Mouse (Mus musculus) layer of hippocampus, adult 9-11 months (tissue): ENCODE data around the gene Ypel1.

Experiments
- DNase-seq: peaks from one replicate; pipeline ENCODE4 v3.0.0; 2022

Gene Ypel1

GRCm38 (mm10) chr16:17088346-17088745 lies 18.9 kb downstream of the Ypel1 start:
- DNase-seq: no peak

- DNase-seq: no peak
These were observed 27.4 kb downstream of the Ypel1 start for GRCm38 (mm10) chr16:17096938-17097337.

DNA sequence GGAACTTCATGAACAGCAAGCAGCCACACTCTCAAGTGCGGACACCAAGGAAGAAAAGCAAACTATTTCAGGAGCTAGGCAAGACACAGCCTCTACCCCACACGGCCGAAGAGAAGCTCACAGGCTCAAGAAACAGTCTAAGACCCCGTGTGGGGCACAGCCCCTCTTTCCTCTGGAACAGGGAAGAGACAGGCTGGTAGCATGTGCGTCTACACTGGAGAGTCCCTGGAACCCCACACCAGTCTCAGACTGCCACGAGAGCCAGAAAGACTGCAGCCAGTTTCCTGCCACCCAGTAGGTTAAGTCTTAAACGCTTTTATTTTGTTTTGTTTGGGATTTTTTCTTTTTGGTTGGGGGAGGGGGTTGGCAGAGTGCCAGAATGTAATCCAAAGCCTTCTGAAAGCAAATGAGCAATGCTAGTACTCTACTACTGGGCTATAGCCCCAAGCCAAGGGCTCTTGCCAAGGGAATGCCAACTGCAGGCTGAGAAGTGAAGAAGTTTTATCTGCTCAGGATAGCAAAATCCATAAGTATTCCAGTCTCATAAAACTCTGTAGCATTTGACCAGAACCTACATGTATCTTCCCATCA lies 33.2 kb downstream of the Ypel1 start:
- DNase-seq: no peak

GRCm38 (mm10) chr16:17104600-17104999 lies 35.1 kb downstream of the Ypel1 start:
- DNase-seq: no peak

DNA sequence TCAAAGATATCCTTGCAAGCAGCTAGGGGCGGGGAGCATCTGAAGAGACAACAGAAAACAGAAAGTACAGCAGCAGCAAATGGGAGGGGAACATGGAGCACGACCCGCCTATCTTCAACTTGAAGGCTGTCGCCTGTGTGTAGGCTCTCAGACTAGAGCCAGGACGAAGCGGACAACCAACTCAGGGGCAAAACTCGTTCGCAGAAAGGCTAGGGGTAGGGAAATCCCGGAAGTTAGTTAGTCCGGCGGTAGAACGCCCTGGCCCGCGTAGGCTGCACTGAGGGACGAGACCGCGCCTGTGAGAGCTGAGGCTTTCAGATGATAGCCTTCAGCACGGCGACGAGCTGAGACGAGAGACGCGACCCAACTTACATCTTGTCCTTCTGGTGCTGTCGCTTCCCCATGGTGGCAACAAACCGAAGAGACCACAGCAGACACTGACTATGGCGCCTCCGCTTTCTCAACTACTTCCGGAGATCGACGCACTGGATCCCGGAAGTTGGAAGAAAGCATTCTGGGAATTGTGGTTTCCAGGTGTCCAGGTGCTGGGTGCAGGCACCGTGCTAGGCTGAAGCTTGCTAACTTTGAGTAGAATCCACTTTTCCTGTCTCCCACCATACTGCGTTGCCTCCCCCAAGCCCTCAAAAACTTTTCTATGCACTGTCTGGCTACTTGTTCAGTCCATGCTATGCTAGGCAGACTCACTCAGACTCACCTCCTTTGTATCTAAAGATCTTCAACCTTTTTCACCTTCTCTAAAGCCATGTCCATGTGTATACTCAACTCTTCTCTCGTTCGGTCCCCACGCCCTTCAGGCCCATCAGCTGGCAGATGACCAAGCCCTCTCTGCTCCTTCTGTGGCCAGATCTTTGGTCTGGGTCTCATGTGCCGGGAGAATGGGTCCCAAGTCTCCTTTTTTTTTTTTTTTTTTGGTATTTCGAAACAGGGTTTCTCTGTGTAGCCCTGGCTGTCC lies 41.6 kb downstream of the Ypel1 start, which contains the start of gene Ppil2:
Ppil2 (minus strand) TSS at position 487 of the 973 bp plus-strand sequence.
- peak; percentile 76 for DNase-seq

GRCm38 (mm10) chr16:17117309-17117799 lies 47.9 kb downstream of the Ypel1 start:
- DNase-seq: no peak

- DNase-seq: no peak
These were observed 52.1 kb downstream of the Ypel1 start for GRCm38 (mm10) chr16:17121569-17121968.

DNA sequence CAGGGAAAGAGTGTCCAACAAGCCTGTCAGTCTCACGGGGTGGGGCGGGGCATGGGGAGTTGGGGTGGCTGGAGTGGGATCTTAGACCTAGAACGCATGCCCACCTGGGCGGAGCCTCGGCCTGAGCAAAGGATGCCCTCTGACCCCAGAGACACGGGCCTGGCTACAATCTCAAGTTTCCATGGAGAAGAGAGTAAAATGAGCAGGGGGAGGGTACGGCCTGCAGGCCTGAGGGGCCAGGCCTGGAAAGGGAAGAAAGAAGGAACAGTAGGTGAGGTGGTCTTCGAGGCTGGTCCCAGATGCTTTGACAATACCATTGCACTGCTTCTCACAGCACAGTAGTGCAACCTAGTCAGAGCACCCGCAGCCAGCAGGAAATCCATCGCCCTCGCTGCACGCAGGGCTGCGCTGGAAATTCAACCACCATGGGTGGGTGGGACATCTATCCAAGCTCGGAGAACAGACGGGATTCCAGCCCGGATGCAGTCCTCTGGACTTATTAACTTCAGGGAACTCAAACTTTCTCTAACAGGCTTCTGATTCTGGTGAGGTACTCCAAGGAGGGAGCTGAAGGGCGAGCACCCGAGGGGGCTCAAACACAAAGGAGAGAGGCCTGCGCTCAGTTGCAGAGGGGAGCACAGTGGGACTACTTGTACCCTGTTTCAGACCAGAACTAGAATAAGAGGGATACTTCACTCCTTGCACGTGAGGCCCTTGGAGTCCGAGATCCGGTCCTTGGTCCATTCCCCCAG lies 54.8 kb downstream of the Ypel1 start:
- no peak for DNase-seq

- DNase-seq: peak; percentile 56
These were observed 55.5 kb downstream of the Ypel1 start, which contains the start of gene 2610318N02Rik for GRCm38 (mm10) chr16:17124871-17125520. TSS of gene 2610318N02Rik (minus strand) at chr16:17125167.

DNA sequence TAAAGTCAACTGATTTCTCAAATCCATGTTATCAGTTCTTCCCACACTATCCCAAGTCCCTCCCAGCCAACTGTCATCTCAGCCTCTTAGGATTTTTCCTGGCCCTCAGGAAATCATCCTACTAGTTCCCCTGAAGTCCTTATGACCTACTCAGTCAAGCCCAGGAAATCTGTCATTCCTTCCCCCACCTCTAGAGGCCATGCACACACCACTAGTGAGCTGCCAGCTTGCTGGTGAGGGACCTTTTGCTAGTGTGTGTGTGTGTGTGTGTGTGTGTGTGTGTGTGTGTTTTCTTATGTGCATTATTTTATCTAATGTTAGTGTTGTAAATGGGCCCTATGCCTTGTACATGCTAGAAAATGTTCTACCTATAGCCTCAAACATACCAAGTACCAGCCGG lies 57.8 kb downstream of the Ypel1 start:
- peak; percentile 32 for DNase-seq

- no peak for DNase-seq
These were observed 61.9 kb downstream of the Ypel1 start for GRCm38 (mm10) chr16:17131191-17132088.

- peak; percentile 98 for DNase-seq
These were observed 62.8 kb downstream of the Ypel1 start, which contains the start of gene Sdf2l1 for GRCm38 (mm10) chr16:17132089-17132905. TSS of gene Sdf2l1 (minus strand) at chr16:17132383.

- no peak for DNase-seq
These were observed 63.4 kb downstream of the Ypel1 start for GRCm38 (mm10) chr16:17132906-17133200.
